Mouse (Mus musculus): Measurements from ENCODE around the gene Psen1. TPM values are rescaled to one million over a fixed set of nuclear protein-coding genes. Genes with fewer than 3 reads are reported as not detected.

Psen1 gene
- total and polyA plus RNA-seq, 2 experiments from 2014 or later: 27.6 to 29.9 TPM

GRCm38 (mm10) chr12:83741722-83742121 is 53.8 kb downstream of the Psen1 start:
- Histone ChIP-seq H3K9ac (replicated peaks; ENCODE audit: low read depth, low read length) (no peak overlapping the region), H3K4me2 (ENCODE audit: low read depth, low read length) (no peak overlapping the region), H3K9me3 (replicated peaks; ENCODE audit: control insufficient read depth, low read length) (0 out of 2 replicates have a peak, but pooled peaks cover 3% of the 10 kb centered on the region), H3K4me1 (ENCODE audit: control insufficient read depth, insufficient read depth) (no peaks in the 10 kb centered on the region), H3K4me3 (ENCODE audit: low read depth, low read length) (no peak overlapping the region), H3K27me3 (ENCODE audit: control insufficient read depth, insufficient read depth, low read length) (no peaks in the 10 kb centered on the region), H3K36me3 (replicated peaks; ENCODE audit: control insufficient read depth, insufficient read depth, low read length) (no peaks in the 10 kb centered on the region), H3K27ac (ENCODE audit: low read depth) (no peak overlapping the region)
- no peak for TF ChIP-seq CTCF (IDR thresholded peaks at IDR 0.05; ENCODE audit: low read depth)
- no peak for DNase-seq (ENCODE audit: low spot score)
- WGBS: 76% methylated on average over 5 of the region's 5 CpGs
- no peak for ATAC-seq (ENCODE audit: insufficient read depth, low read depth)

GRCm38 (mm10) chr12:83742834-83743233 is 54.9 kb downstream of the Psen1 start:
- 0 out of 2 replicates have a peak, but pooled peaks cover 3% of the 10 kb centered on the region for H3K9me3 ChIP-seq (replicated peaks; ENCODE audit: control insufficient read depth, low read length)

GRCm38 (mm10) chr12:83743712-83744111 is 55.8 kb downstream of the Psen1 start:
- DNase-seq (ENCODE audit: low spot score) (no peak), ATAC-seq (ENCODE audit: insufficient read depth, low read depth) (no peak)
- Histone ChIP-seq H3K9ac (replicated peaks; ENCODE audit: low read depth, low read length) (no peak overlapping the region), H3K4me3 (ENCODE audit: low read depth, low read length) (no peak overlapping the region), H3K27me3 (ENCODE audit: control insufficient read depth, insufficient read depth, low read length) (no peaks in the 10 kb centered on the region), H3K9me3 (replicated peaks; ENCODE audit: control insufficient read depth, low read length) (0 out of 2 replicates have a peak, but pooled peaks cover 3% of the 10 kb centered on the region), H3K27ac (ENCODE audit: low read depth) (no peak overlapping the region), H3K4me2 (ENCODE audit: low read depth, low read length) (no peak overlapping the region), H3K4me1 (ENCODE audit: control insufficient read depth, insufficient read depth) (no peaks in the 10 kb centered on the region), H3K36me3 (replicated peaks; ENCODE audit: control insufficient read depth, insufficient read depth, low read length) (no peaks in the 10 kb centered on the region)
- 42% methylated on average over 3 of the region's 3 CpGs for WGBS
- TF ChIP-seq EP300 (IDR thresholded peaks at IDR 0.05; ENCODE audit: low read depth): no peak
- TF ChIP-seq CTCF (IDR thresholded peaks at IDR 0.05; ENCODE audit: low read depth): no peak

More at GRCm38 (mm10) chr12:83742834-83743233, 54.9 kb downstream of the Psen1 start:
- ATAC-seq (ENCODE audit: insufficient read depth, low read depth) (no peak; the same call in 1 of the 2 replicates), DNase-seq (ENCODE audit: low spot score) (no peak)
- TF ChIP-seq EP300 (IDR thresholded peaks at IDR 0.05; ENCODE audit: low read depth) (no peak), CTCF (IDR thresholded peaks at IDR 0.05; ENCODE audit: low read depth) (no peak)
- 39% methylated on average over 4 of the region's 4 CpGs for WGBS
- H3K4me1 ChIP-seq (ENCODE audit: control insufficient read depth, insufficient read depth): no peaks in the 10 kb centered on the region
- no peak overlapping the region for H3K4me3 ChIP-seq (ENCODE audit: low read depth, low read length)
- no peak overlapping the region for H3K4me2 ChIP-seq (ENCODE audit: low read depth, low read length)
- no peak overlapping the region for H3K9ac ChIP-seq (replicated peaks; ENCODE audit: low read depth, low read length)
- no peaks in the 10 kb centered on the region for H3K27me3 ChIP-seq (ENCODE audit: control insufficient read depth, insufficient read depth, low read length)
- no peaks in the 10 kb centered on the region for H3K36me3 ChIP-seq (replicated peaks; ENCODE audit: control insufficient read depth, insufficient read depth, low read length)
- no peak overlapping the region for H3K27ac ChIP-seq (ENCODE audit: low read depth)

DNA sequence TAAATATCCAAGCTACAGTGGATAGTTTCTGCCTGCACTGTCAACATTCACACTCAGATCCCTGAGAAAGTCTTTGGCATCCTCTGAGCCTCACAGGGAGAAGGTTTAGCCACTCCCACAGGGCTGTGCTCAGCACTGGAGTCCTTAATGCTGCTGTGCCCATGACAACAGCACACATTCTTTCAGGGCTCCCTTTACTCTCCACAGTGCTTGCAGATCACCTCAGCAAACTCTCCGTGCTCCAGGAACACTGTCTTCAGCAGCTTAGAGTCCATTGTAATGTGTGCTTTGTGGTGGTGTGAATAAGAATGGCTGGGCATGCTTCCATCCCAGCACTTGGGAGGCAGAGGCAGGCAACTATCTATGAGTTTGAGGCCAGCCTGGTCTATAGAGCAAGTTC is 61.2 kb downstream of the Psen1 start:
- WGBS: 78% methylated on average over 1 of the region's 1 CpGs

GRCm38 (mm10) chr12:83752495-83752894 is 64.5 kb downstream of the Psen1 start:
- peaks cover 6% of the 10 kb centered on the region; the same call in 1 of the 2 replicates for H3K4me1 ChIP-seq (ENCODE audit: control insufficient read depth, insufficient read depth)
- H3K4me2 ChIP-seq (ENCODE audit: low read depth, low read length): no peak overlapping the region
- DNase-seq (ENCODE audit: low spot score) (no peak), ATAC-seq (ENCODE audit: insufficient read depth, low read depth) (no peak)
- no peak for TF ChIP-seq CTCF (IDR thresholded peaks at IDR 0.05; ENCODE audit: low read depth)
- TF ChIP-seq EP300 (IDR thresholded peaks at IDR 0.05; ENCODE audit: low read depth): no peak
- no peaks in the 10 kb centered on the region for H3K9me3 ChIP-seq (replicated peaks; ENCODE audit: control insufficient read depth, low read length)
- no peak overlapping the region for H3K4me3 ChIP-seq (ENCODE audit: low read depth, low read length)
- H3K27ac ChIP-seq (ENCODE audit: low read depth): no peak overlapping the region
- no peaks in the 10 kb centered on the region for H3K27me3 ChIP-seq (ENCODE audit: control insufficient read depth, insufficient read depth, low read length)
- 5% methylated on average over 2 of the region's 2 CpGs for WGBS
- no peaks in the 10 kb centered on the region for H3K36me3 ChIP-seq (replicated peaks; ENCODE audit: control insufficient read depth, insufficient read depth, low read length)
- no peak overlapping the region for H3K9ac ChIP-seq (replicated peaks; ENCODE audit: low read depth, low read length)

More for the DNA sequence above, 61.2 kb downstream of the Psen1 start:
- Histone ChIP-seq H3K27ac (ENCODE audit: low read depth) (no peak overlapping the region), H3K4me1 (ENCODE audit: control insufficient read depth, insufficient read depth) (peaks cover 6% of the 10 kb centered on the region; the same call in 1 of the 2 replicates), H3K9me3 (replicated peaks; ENCODE audit: control insufficient read depth, low read length) (no peaks in the 10 kb centered on the region), H3K4me2 (ENCODE audit: low read depth, low read length) (no peak overlapping the region), H3K4me3 (ENCODE audit: low read depth, low read length) (no peak overlapping the region), H3K9ac (replicated peaks; ENCODE audit: low read depth, low read length) (no peak overlapping the region), H3K27me3 (ENCODE audit: control insufficient read depth, insufficient read depth, low read length) (no peaks in the 10 kb centered on the region), H3K36me3 (replicated peaks; ENCODE audit: control insufficient read depth, insufficient read depth, low read length) (no peaks in the 10 kb centered on the region)
- DNase-seq (ENCODE audit: low spot score) (no peak), ATAC-seq (ENCODE audit: insufficient read depth, low read depth) (no peak)
- no peak for TF ChIP-seq CTCF (IDR thresholded peaks at IDR 0.05; ENCODE audit: low read depth)

DNA sequence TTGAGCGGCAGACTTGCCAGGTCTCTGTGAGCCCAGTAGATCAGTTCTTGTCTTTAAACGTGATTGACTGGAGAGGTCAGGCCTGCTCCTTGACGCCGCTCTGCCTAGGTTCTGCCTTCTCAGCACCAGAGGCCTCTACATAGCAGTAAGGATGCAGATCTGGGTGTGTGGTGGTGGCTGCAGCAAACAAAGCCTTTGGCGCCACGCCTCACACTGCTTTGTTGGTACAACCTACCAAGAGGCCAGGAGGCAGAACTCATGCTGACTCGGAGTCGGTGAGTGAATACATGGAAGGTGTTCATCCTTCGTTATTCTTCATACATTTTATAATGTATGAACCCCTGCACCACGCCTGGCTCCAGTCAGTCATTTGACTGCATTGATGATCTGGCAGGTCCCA is 70.8 kb downstream of the Psen1 start:
- TF ChIP-seq EP300 (IDR thresholded peaks at IDR 0.05; ENCODE audit: low read depth) (no peak), CTCF (IDR thresholded peaks at IDR 0.05; ENCODE audit: low read depth) (no peak)
- Histone ChIP-seq H3K27me3 (ENCODE audit: control insufficient read depth, insufficient read depth, low read length) (no peaks in the 10 kb centered on the region), H3K27ac (ENCODE audit: low read depth) (no peak overlapping the region), H3K36me3 (replicated peaks; ENCODE audit: control insufficient read depth, insufficient read depth, low read length) (no peaks in the 10 kb centered on the region), H3K9ac (replicated peaks; ENCODE audit: low read depth, low read length) (no peak overlapping the region), H3K4me3 (ENCODE audit: low read depth, low read length) (no peak overlapping the region), H3K4me1 (ENCODE audit: control insufficient read depth, insufficient read depth) (no peaks in the 10 kb centered on the region), H3K9me3 (replicated peaks; ENCODE audit: control insufficient read depth, low read length) (no peaks in the 10 kb centered on the region), H3K4me2 (ENCODE audit: low read depth, low read length) (no peak overlapping the region)
- WGBS: 85% methylated on average over 10 of the region's 10 CpGs
- ATAC-seq (ENCODE audit: insufficient read depth, low read depth): no peak
- no peak for DNase-seq (ENCODE audit: low spot score)

All from heart, postnatal 0 days (tissue).